Mouse (Mus musculus): Measurements from ENCODE around the gene Tenm3. TPM values are rescaled to one million over a fixed set of nuclear protein-coding genes. Genes with fewer than 3 reads are reported as not detected.

The Tenm3 gene
- total RNA-seq (2023): under 1 TPM; 0.06 to 0.76 TPM

DNA sequence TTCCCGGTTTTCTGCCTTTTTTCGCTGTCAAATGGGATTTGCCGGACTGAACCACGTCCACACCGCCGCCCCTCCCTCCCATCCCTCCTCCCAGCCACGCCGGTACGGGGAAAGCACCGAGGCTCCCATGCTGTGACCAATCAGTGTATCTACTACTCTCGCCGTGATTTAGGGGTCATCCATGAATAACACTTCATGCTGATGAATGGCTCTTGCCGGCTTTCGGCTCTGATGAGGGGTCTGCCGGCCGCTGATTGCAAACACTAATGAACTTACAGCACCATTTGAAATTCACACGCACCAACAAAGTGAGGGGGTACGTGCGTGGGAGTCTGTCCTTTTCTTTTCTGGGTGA is at the start of gene Tenm3:
Gene Tenm3, minus strand, starts transcription at position 21 of the 355 bp plus-strand sequence.

Measured in monocyte, adult 59 days (primary cell).